Mouse (Mus musculus): Measurements from ENCODE around the gene Rassf3.

The Rassf3 gene

GRCm38 (mm10) chr10:121429981-121430682 is 46.0 kb downstream of the Rassf3 start:
- no peak for DNase-seq (ENCODE audit: low spot score in 2 of 2)

GRCm38 (mm10) chr10:121429581-121429980 is 46.6 kb downstream of the Rassf3 start:
- DNase-seq (ENCODE audit: low spot score in 2 of 2) = no peak

- DNase-seq (ENCODE audit: low spot score in 2 of 2) = no peak
Measured at GRCm38 (mm10) chr10:121429089-121429488, 47.1 kb downstream of the Rassf3 start.

- peak in 1 of 2 experiments; percentile 28 for DNase-seq (ENCODE audit: low spot score in 2 of 2)
Measured at GRCm38 (mm10) chr10:121428011-121428711, 48.0 kb downstream of the Rassf3 start.

- no peak for DNase-seq (ENCODE audit: low spot score in 2 of 2)
Measured at GRCm38 (mm10) chr10:121427136-121427535, 49.0 kb downstream of the Rassf3 start.

- no peak for DNase-seq (ENCODE audit: low spot score in 2 of 2)
Measured at GRCm38 (mm10) chr10:121426458-121427070, 49.6 kb downstream of the Rassf3 start.

DNA sequence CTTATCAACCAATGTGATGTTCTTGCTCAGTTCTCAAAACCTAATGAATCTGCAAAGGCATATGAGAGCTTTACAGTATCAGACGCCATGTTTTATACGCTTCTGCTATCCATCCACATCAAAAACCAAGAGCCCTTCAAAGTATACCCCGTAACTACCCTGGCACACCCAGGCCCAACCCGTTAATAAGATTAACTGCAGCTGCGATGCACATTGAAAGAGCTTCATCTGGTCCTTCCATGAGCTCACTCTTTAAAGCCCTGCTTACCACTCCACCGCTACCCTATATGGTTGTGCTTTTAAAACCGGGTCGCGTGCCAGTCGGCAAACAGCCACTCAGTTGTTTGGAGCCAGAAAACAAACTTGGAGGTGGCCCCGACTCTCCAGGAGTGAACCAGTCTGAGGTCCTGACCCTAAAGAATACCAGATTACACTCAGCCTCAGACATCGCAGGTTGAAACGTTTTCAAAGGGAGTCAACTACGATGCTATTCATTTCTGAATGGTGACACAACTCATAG is 50.6 kb downstream of the Rassf3 start:
- no peak for DNase-seq (ENCODE audit: low spot score in 2 of 2)

DNA sequence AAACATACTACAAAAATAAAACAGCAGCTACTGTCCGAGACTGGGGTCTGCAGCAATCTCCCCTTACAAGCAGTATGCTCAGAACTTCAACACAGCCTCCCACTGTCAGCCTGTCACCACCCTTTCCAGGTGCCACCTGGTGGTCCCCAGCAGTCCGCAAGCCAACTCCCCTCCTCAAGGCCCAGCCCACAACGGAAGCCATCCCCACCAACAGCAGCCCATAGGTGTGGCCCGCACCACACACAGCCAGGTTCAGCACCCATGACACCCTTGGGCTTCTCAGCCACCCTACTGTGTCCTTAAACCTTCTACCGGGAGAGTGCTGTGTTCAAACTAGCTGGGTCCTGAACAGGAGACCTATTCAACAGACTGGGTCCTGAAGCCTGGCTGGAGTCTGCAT is 51.1 kb downstream of the Rassf3 start:
- DNase-seq (ENCODE audit: low spot score in 2 of 2) = no peak

DNA sequence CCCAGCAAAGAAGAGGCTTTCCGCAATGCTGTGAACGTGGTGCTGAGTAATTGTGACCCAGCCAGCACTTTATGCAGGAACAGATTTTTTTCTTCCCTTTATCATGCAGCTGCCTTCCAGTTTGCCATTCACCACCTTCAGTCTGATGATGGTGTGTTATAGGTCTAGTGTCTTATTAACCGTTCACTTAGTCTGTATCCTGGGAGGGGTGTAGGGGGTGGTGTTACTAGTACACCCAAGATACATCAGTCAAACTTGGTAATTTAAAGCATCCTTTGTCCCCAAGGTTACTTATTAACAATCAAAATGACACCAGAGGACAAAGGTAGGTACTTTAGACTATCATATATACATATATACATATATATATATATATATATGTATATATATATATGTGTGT is 51.7 kb downstream of the Rassf3 start:
- DNase-seq (ENCODE audit: low spot score in 2 of 2) = no peak

GRCm38 (mm10) chr10:121423541-121424349 is 52.4 kb downstream of the Rassf3 start:
- no peak for DNase-seq (ENCODE audit: low spot score in 2 of 2)

DNA sequence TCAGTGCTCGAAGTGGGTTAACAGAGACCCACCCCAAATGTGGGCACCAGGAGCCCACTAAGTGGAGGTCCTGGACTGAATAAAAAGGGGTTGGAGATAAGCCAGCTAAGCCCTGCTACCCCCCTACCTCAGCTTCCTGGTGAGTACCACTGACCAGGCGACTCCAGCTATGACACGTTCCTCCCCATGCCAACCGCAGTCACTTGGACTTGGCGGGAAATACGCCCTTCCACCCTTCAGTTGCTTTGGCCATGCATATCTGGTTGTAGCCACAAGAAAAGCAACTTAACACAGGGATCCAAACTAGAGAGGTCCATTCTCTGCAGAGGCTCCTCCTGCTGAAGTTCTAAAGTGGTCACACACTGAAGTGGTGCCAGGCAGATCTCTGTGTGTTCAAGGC is 53.9 kb downstream of the Rassf3 start:
- no peak for DNase-seq (ENCODE audit: low spot score in 2 of 2)

DNA sequence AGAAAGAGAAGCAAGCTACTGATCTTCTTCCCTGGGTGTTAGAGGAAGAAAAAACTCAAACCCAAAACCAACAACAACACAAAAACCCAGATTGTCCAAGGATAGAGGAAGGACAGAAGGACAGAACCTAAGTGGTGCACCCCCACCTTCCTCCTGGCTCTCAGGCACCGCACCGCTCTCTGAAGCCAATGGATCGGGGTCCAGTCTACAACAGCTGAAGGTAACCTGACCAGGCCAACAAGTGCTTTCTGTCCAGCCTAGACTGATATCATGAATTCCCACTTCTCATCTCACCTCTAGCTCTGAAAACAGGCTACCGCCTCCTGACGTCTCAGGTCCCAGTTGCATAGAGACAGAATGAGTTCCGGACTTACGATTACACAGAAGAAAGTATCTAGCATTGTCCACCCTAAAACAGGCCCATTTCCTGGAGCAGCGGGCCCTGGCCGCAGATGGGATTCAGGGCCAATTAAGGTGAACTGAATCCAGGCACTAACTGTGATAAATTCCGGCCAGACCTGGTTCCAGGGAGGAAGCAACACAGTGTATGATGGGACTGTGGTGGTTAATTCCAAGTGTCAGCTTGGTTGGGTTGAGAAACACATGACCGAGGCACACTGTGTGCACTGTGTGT is 54.4 kb downstream of the Rassf3 start:
- no peak for DNase-seq (ENCODE audit: low spot score in 2 of 2)

- DNase-seq (ENCODE audit: low spot score in 2 of 2) = no peak
Measured at GRCm38 (mm10) chr10:121421023-121421422, 55.1 kb downstream of the Rassf3 start.

GRCm38 (mm10) chr10:121419640-121420470 is 56.3 kb downstream of the Rassf3 start:
- DNase-seq (ENCODE audit: low spot score in 2 of 2) = no peak

- DNase-seq (ENCODE audit: low spot score in 2 of 2) = no peak
Measured at GRCm38 (mm10) chr10:121418835-121419234, 57.3 kb downstream of the Rassf3 start.

- DNase-seq (ENCODE audit: low spot score in 2 of 2) = no peak
Measured at GRCm38 (mm10) chr10:121414127-121414526, 62.0 kb downstream of the Rassf3 start.

GRCm38 (mm10) chr10:121412824-121413223 is 63.3 kb downstream of the Rassf3 start:
- no peak for DNase-seq (ENCODE audit: low spot score in 2 of 2)

DNA sequence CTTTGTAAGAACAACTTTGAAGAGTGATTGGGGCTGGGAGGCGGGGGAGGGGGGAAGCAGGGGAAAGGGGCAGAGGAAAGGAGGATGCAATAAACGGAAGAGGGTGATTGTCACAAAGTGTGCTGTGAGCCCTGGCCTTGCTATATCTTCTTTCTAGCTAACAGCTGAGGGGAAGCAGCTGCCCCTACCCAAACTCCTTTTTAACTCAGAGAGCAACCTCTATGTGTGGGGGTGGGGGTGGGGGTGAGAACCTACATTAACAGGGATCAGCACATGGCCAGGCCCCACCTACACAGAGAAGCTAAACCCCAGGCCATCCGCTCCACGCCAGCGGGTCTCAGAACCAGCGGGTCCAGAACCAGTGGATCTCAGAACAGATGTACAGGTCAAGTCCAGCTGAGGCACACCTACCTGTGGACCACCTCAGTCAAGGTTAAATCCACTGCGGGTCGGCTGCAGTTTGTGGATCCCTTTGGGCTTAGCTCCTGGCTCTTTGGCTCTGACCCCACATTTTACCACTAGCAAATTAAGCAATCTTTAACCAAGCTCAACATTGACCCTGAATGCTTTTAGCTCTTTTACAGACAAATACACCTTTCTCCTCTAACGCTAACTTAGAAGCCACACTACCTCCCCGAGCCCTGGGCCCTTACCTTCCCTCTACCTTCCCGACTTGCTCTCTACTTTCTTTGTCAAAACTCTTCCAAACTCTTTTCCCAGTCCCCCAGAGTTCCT is 64.3 kb downstream of the Rassf3 start:
- no peak for DNase-seq (ENCODE audit: low spot score in 2 of 2)

DNA sequence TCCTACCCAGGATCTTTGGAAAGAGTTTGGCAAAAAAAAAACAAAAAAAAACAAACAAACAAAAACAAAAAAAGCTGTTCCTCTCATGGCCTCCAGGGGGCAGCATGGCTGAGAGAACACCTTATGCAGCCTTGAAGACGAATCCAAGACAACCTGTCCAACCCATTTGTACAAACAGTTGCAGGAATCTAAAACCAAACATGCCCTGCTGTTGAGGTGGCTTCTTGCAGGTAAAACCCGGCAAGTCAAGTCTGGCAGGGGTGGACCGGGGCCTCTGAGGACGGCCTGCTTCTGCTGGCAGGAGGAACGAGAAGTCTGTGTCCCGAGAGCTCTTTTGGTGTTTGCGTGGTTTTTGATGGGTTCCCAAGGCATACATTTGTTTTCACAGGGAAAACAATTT is 66.4 kb downstream of the Rassf3 start:
- DNase-seq (ENCODE audit: low spot score in 2 of 2) = no peak

DNA sequence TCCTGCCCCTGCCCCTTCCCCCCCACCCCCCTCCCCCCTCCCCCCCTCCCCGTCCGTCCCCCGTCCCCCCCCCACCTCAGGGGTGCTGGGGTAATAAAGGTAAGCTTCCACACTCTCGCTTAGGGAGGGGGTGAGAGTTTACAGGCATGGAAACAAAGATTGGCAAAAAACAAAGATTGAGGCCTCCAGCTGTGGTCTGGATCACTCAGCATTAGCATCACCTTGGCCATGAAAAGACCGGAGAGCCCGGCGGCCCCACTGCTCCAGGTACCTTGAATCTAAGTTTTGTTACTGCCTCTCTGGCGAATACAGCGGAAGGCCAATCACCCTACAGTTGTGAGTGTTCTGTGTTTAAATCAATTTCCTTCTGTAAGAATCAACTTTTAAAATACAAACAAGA is 72.2 kb downstream of the Rassf3 start:
- DNase-seq (ENCODE audit: low spot score in 2 of 2) = no peak

Measured in frontal cortex, postnatal 25 days (tissue).